Mouse (Mus musculus) hindlimb bud, embryonic 11.5 days (tissue): Measurements from ENCODE around the gene Ntrk2.
A peak's percentile ranks its signal among the peaks of the same experiment; 100 is the strongest.

Experiments used
- DNase-seq: peaks from one replicate; pipeline ENCODE4 v3.0.0-alpha.2; 2012; ENCODE audit warnings: low read depth, low spot score; ENCODE audit errors: extremely low spot score

Gene Ntrk2

DNA sequence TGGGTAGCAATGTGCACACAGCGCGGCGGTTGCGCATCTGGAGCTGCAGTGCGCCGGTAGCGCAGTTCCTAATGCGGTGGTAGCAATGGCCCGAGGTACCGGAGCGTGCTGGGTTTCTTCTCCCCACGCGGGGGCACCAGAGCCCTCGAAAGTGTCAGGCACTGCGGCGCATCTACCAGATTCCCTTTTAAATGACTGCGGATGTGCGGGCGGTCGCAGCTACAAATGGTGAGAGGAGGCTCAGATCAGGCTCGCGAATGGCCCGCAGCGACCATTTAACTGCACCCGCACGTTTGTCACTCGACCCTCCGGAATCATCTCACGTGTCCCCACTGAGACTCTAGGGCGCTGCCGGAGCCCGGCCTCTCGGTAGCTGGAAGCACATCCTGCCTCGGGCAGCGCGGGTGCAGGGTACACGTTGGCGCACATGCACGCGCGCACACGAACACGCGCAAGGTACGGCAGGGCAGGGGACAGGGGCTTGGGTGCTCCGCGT lies at the start of gene Ntrk2:
Gene Ntrk2, plus strand, starts transcription at position 173 of the 496 bp plus-strand sequence.
- peak; percentile 50 for DNase-seq

DNA sequence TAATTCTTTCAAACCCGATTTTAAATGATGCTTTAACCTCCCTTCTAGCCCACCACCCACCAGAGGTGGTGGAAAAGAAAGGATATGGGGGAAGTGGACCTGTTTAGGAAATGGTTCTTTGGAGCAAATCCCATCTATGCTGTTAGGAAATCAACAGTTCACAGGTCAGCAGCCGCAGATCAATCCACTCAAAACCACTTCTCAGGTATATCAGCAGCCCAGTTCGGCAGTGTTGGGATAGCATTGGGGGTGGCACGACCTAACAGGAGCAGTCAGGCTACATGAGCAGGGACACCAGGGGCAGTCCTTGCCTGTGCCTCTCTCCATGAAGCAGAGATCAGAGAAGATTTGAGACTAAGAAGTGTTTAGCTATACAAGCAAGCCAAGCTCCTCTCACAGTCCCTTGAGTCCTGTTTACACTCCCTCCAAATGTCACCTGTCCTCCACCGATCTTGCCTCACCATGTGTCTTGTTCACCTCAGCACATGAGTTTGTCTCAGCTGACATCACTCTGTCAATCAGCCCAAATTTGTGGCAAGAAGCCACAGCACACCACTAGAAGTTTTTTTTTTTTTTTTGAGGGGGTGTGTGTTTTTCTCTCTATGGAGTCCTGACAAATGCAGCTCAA lies 45.3 kb upstream of the Ntrk2 start:
- DNase-seq, result no peak

DNA sequence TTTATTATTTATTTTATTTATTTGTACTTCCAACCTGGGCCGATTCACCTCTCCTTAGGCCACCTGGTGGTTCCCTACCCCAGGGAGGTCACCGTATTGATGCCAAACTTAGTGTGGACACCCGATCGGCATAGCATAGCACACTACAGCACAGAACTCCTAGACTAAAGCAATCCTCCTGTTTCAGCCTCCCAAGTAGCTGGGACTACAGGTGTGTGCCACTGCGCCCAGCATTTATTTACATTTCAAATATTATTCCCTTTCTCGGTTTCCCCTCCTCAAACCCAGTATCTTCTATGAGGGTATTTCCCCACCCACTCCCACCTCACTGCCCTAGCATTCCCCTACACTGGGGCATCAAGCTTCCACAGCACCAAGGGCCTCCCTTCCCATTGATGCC lies 38.1 kb upstream of the Ntrk2 start:
- DNase-seq, result no peak

DNA sequence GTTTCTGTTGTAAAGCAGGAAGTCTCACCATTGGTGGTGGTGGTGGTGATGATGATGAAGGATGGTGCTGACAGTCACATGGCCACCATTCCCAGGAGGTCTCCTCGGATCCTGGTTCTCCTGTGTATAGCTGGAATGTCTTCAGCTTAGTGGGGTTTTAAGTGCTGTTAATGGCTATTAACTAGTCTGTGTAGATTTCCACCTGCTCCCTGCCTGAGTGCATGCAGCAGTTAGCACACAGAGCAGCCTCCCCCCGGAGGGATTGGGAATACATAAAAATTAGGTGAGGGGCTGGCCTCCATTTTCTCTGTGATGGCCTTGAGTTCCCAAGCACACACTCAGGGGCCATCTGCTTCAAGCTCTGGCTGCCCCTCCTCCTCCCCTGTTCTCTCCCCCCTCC lies 36.9 kb upstream of the Ntrk2 start:
- no peak for DNase-seq

DNA sequence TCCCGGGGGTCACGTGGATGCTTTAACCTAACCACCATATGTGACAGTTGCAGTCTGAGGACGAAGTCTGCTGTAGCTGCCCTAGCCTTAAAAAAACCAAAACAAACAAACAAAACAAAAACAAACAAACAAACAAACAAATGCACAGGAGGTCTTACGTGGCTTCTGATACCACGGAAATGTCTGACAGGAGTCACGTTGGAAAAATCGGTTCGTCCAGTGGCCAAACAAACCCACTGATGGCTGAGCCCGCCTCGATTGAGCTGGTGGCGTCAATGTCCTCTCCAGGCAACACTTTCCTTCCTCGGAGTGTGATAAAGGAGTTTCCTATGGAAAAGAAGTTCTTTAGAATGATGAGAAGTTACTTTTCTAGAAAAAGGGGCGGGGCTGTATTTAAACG lies 27.1 kb upstream of the Ntrk2 start:
- no peak for DNase-seq

DNA sequence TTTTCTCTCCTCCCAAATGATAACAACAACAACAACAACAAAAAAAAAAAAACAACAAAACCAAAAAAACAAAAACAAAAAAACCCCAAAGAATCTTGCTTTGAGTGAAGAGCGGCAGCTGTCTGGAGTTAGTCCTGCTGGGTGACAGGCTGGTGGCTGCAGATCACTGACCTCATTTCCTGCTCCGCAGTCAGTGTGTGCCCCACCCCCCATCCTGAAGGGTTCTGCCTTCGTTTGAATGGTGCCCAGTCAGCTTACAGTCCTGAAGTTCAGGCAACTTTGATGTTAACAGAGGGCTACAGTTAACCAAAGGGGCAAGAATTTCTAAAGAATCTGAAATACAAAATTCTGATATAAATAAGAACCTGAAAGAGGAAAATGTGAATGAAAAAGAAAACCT lies 19.9 kb upstream of the Ntrk2 start:
- DNase-seq, result no peak

DNA sequence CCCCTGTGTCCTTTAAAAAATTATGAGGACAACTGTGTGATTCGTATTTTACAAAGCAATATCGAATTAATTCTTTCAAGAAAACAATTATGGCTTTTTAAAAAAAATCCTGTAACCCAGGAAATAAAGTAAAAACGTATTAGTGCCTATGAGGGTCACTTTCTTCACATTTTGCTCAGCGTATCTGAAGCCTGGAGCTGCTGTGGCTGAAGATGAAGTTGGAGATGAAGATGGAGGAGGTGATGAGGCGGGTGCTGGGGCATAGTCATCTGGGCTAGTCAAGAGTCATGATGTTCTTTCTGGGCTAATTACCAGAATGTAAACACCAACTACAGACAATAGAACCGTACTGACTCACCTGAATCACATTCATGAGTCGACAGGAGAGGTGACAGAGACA lies 15.6 kb upstream of the Ntrk2 start:
- DNase-seq, result no peak

DNA sequence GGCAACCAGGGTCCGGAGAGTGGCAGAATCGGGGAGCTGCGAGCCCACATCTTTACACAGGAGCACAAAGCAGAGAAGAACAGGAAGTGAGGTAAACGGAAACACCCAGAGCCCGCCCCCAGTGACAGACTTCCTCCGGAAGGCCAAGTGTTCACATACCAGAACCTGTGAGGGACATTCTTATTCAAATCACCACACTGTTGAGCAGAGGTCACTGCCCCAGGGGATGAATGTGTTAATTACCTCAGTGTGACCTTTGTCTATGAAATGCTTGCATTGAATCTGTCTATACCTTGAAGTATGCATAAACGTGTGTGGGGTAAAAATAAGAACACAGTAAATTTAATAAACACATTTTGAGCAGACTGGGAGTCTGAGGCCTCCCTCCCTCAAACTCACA lies 9.0 kb upstream of the Ntrk2 start:
- no peak for DNase-seq

DNA sequence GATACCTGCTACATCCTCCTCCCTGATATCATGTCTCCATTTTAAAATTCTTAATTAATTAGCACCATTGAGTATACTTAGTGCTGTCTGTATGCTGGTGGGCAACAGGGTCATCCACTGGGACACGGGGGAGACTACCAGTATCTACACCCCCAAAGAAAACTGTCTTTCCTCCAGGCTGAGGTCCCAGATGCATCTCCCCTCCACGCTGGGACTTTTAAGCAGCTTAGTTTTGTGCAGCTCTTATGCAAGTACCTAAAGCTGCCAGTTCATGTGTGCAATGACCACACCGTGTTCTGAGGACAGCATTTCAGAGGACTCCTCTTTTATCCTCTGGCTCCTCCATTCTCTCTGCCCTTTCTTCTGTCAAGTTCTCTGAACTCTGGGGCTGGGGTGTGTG lies 5.1 kb upstream of the Ntrk2 start:
- DNase-seq, result no peak

DNA sequence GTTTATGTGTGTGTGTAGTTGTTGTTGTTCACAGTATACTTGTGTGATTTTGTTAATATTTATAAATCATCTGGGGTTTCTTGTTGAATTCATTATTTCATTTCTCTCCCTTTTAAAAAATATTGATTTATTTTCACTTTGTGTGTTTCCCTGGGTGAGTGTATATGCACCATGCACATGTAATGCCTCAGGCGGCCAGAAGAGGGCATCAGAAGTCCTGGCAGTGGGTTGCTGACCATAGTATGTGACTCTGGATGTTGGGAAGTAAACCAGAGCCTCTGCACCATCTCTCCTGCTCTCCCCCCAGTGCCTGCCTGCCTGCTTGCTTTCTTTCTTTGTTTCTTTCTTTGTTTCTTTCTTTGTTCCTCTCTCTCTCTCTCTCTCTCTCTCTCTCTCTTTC lies 2.5 kb upstream of the Ntrk2 start:
- no peak for DNase-seq

DNA sequence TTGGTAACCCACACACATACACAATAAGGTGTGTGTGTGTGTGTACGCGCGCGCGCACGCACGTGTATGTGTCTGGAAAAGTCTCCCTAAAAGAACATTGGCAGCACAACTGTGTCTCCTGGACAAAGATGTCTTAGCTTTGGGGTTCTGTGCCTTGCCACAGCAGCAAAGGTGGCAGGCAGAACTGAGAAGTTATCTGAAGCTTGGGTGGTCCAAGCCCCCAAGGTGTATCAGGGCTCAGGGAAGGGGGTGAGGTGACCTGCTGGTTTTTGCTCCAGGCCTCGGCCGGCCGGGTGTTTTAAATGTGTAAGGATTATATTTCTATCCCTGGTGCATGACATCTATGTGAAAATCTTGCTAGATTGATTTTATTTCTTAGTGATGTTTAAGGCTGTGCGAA lies 536 bp upstream of the Ntrk2 start:
- DNase-seq, result no peak

DNA sequence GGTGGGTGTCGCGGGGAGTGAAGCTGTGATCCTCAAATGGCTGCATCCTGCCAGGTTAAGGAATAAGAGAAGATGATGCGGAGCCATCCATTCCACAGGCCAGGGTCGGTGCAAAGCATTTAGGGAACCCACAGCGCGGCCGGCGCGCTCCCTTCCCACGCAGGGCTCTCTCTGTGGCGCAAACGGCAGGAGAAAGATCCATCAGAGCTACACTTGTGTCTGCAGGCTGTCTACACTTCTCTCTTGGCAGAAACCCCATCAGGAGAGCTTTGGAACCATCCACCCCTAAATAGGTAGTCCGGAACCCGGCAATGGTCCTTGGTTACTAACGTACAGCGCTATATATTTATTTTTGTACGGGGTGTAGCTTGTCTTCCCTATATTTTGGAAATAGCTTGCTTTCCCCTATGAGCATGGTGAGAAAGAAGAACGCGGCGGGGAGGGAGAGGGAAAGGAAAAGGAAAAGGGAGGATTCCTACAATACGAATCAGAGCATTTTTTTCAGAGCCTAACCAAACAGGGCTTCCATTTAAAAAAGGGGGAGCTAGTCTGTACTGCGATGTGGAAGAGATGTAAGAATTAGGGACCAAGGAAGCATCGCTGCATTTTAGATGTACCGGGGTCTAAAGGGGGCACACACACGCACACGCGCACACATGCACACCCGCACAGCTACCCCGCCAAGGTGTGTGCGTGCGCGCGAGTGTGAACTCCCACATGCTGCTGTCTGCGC lies 693 bp downstream of the Ntrk2 start:
- DNase-seq, result no peak

DNA sequence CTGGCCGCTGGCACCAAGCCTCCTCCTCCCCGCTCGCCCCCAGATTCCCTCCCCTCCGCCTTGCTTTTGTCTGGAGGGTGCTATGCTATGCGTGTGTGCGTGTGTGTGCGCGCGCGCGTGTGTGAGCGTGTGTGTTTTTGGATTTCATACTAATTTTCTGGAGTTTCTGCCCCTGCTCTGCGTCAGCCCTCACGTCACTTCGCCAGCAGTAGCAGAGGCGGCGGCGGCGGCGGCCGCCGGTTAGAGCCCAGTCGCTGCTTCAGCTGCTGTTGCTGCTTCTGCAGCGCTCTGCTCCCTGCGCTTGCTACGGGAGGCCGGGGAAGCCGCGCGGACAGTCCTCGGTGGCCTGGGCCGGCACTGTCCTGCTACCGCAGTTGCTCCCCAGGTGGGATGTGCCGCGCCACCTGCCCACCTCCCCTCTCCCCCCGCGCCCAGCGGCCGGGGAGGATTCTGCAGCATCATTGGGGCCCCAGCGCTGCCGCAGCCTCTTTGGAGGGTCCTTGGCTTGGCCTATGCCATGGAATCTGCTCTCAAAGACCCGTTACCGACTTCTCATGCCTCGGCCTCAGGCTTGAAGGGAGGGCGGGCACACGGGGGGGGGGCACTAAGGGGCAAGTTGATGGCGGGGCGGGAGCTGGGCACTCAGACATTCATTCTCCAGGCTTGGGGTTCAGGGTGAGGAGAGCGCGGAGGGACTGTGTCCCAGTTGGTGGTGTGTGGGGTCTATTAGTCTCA lies 1.4 kb downstream of the Ntrk2 start:
- no peak for DNase-seq

DNA sequence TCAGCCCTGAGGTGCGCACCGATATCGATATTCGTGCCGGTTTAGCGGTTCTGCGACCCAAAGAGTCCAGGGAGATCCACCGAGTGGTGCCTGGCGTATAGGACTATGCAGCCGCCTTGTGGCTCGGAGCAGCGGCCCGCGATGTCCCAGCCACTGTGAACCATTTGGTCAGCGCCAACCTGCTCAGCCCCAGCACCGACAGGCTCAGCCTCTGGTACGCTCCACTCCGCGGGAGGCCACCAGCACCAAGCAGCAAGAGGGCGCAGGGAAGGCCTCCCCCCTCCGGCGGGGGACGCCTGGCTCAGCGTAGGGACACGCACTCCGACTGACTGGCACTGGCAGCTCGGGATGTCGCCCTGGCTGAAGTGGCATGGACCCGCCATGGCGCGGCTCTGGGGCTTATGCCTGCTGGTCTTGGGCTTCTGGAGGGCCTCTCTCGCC lies 2.0 kb downstream of the Ntrk2 start:
- no peak for DNase-seq

DNA sequence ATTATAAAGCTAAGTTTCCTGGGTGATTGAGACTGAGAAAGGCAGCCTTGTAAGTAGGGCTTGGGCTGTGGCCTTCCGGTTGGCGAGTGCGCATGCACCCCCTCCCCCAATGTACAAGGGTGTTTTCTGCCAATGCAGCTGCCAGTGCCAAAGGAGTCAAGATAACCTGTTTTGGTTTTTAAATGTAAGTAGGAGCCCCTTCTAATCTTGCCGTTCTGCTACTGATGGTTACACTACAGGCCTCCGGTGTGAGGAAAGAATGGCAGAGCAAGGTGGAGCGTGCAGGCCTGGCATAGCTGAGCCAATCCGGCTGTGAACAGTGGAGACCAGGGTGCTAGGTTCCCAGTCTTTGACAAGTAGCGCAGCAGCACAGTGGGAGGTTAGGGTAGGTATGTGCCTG lies 3.6 kb downstream of the Ntrk2 start:
- no peak for DNase-seq

DNA sequence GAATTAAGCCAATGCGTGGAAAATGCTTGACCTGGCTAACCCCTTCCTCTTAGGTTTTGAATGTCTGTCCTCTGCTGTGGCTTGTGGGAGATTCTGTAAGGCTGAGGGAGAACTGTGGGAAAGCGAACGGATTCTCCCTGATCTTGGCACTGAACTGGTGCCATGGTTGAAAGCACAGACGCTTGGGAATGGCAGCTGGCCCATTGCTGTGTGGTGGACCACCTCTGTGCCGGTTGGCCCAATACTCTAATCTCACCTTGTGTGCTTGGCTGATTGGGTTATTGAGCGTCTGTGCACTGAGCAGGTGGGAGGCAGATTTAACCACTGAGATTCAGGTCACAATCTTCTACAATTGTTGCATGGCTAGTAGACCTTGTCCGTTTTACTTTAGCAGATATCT lies 18.4 kb downstream of the Ntrk2 start:
- no peak for DNase-seq

DNA sequence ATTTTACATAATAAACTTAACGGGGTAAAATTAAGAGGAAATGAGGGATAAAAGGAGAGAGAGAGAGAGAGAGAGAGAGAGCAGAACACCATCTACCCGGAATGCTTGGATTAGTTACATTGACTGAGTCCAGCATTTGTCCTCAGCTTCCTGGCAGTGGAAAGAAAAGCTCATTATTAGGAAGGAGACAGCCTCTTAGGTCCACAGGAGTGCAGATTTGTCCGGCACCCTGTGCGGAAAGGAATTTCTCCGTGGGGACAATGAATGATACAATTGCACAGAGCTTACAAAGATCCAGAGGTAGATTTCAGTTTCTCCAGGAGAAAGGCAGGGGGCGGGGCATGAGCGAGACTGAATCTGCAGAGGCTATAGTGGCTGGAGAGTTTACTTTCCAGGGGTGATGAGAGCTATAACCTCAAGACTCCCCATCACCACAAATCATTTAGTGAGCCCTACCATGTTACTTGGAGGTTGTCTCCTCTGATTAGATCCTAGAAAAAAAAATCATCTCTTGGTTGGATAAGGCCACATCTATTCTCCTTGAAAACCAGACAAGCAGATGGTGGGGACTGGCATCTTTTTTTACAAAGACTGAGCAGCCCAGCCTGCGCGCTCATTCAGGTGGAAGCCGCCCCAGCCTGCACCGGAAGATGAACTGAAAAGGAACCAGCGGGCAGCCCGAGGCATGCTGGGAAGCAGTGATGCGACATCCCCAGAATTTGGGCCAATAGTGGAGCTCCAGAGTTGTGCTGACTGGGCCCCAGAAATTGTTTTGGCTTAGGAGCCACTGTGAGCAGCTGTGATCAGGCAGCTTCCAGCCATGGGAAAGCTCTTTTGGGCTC lies 20.2 kb downstream of the Ntrk2 start:
- no peak for DNase-seq

DNA sequence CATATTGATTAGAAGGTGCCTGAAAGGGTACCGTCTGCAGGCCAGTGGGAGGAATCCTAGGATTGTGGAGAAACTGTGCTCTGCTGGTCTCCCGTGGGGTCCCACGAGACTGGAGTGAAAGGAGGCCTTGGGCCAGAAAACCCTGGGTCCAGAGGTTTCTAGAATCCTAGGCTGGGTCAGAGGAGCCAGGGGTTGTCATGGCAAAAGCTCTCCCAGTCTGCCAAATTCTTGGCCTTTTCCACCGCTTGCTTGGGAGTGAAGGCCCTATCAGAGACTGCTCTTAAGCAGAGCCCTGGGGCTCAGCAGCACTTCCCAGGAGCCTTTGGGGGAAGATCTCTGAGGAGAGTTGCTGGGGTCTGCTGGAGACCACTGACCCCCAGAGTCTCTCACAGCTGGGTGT lies 25.6 kb downstream of the Ntrk2 start:
- DNase-seq, result no peak

DNA sequence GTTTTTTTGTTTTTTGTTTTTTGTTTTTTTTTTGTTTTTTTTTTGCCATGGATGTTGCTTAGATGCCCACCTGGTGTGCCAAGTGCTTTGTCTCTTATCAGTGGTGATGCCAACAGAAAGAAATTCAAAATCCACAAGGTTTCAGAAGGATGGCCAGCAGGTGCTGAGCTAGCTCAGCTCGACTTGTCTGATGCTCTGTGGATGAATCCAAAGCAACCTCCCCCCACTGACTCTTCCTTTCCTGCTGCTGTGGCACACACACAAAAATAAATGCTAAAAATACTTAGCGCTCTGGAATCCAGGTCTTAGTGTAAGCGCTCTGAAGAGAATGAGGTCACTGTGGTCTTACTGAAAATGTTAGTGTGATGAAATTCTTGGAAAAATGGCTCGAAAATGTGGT lies 28.4 kb downstream of the Ntrk2 start:
- no peak for DNase-seq

DNA sequence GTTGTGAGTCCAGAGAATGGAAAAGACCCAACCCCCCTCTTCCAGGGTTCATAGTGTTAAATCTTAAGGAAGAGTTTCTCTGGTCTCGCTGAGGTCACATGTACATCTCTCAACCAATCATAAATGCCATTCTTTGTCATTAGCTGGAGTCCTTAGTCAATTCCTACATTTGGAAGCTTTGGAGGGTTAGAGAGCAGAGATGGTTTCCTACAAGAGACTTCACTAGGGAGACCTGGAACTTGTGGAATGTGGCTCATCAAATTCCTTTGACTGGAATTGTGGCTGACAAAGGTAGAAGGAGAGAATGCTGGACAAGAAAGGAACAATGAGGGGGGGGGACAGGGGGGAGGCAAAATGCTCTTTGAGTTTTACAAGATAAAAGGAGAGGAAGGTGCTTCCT lies 30.5 kb downstream of the Ntrk2 start:
- no peak for DNase-seq

DNA sequence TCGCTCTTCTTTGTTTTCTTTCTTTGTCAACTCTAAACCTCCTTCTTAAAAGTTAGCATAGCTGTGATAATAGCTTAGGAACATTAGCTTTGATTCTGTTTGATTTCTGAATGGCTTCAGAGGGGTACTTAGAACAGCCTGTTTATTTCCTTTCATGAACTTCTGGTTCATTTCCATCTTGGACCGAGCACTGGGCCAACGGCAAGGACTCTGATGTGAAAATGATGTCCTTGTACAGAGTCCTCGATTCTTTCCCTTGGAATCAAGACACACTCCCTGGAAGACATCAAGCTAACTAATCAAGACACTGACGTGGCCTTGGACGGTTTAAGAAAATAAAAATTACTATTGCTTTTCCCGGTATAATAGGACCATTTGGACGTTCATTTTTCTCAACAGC lies 31.7 kb downstream of the Ntrk2 start:
- DNase-seq, result no peak
